Mouse (Mus musculus): ENCODE results near the gene 6820408C15Rik.
A peak's percentile ranks its signal among the peaks of the same experiment; 100 is the strongest.
"Not testable (repeated sequence)": the region's sequence is repeated elsewhere in the genome, so short reads cannot be mapped to it uniquely, and the experiment has no call there.

The 6820408C15Rik gene

GRCm38 (mm10) chr2:152411471-152411870 lies 3.9 kb upstream of the 6820408C15Rik start:
- DNase-seq (ENCODE audit: low spot score) = no peak

GRCm38 (mm10) chr2:152412526-152413157 lies 2.7 kb upstream of the 6820408C15Rik start:
- no peak for DNase-seq (ENCODE audit: low spot score)

DNA sequence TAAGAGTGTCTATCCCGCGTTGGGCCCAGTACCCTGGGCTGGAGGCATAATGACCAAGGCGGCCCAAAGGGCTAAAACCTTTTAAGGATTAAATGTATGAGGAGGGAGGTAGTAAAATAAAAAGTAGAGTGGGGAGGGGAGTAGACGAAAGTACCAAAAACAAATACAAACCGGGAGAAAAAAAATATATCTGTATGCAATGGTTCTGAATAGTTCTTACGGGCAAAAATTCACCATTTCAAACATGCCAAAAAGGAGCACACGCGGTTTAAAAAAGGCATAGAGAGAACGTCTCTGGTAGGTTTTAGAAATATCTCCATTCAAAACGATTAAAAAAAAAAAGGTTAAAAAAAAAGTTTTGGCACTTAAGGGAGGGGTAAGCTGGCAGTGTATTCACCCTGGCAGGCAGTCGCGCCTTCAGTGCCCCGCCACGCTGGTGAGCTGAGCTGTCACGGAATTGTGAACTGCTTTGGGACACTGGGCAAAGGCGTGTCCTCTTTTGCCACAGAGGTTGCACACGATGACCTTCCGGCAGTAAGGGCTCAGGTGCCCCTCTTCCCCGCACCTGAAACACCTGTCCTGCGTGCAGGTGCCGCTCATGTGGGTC lies 2.1 kb upstream of the 6820408C15Rik start:
- no peak for DNase-seq (ENCODE audit: low spot score)

- no peak for DNase-seq (ENCODE audit: low spot score)
Measured at GRCm38 (mm10) chr2:152413765-152414584, 1.4 kb upstream of the 6820408C15Rik start.

GRCm38 (mm10) chr2:152414591-152415165 lies 709 bp upstream of the 6820408C15Rik start, which contains the start of gene Zcchc3:
TSS of gene Zcchc3 (minus strand) at chr2:152415027.
- DNase-seq (ENCODE audit: low spot score) = peak; percentile 86

GRCm38 (mm10) chr2:152415786-152416185 lies 399 bp downstream of the 6820408C15Rik start:
- no peak for DNase-seq (ENCODE audit: low spot score)

DNA sequence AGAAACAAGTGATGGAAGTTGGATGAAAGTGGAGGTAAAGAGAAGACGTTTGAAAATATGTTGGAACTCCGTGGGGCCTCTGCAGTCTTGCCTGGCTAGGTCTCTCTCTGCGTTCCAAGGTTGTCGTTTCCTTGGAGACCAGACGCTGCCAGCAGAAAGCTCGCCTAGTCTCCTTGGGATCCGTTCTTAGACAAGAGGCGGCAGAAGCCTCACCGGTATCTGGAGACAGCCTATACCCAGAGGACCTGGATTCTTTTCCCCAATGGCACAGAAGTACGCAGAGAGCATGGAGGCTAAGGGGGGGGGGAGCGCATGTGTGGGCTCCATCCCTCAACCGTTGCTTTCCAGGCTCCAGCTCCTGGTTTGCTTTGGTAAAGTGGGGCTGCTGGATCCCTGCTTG lies 12.1 kb downstream of the 6820408C15Rik start:
- no peak for DNase-seq (ENCODE audit: low spot score)

GRCm38 (mm10) chr2:152428481-152428880 lies 13.1 kb downstream of the 6820408C15Rik start:
- DNase-seq (ENCODE audit: low spot score) = not testable (repeated sequence)

GRCm38 (mm10) chr2:152436405-152436901 lies 21.1 kb downstream of the 6820408C15Rik start:
- no peak for DNase-seq (ENCODE audit: low spot score)

DNA sequence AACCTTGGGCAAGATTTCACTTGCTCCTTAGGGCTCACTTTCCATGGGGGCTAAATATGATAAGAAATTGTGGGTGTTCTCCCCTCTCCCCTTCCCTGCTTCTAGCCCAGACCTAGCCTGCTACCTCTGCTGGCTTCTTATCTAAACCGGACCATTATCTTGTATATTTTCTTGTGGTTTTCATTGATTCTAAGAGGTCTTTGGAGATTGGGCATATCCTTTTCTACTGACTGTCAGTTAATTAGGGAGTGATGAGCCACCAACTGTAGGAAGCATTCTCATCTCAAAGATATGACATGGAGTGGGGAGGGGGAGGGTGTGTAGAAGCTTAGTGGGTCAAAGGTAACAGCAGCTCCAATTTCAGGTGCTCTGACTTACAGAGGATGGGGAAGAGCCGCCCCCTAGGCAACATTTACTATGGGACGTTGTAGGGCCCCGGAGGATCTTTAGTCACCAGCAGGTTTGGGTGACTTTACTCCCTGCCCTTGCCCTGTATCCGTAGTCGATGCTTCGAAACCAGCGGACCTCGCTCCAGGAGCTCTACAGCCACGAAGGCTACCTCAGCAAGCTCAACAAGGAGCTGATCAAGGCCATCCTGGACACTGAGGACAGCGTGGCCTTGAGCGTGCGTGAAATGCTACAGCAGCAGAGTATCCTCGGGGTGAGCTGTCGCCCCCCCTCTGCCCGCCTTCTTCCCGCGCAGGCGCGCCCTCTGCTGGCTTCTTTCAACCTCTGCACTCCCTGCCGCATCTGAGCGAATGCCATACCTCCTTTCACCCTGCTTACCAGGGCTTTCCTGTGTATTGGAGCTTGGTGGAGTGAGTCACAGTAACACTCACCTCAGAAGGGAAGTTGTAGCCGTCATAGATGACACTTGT lies 21.8 kb downstream of the 6820408C15Rik start:
- peak; percentile 77 for DNase-seq (ENCODE audit: low spot score)

DNA sequence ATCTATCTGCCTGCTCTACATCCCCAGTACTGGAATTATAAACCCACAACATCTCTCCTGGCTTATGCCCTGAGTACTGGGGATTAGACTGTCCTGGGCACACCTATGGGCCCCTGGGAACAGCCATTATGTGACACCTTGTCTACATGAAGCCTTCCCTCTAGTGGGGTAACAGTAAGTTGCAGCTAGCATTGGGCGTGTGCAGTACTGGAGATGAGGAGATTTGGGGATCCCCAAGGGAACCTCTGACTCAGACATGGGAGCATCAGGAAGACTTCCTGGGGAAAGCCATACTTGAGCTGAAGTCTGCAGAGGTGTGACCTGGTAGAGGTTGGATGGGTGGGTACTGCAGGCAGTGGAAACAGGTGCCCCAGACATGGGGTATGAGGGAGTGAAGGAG lies 23.6 kb downstream of the 6820408C15Rik start:
- no peak for DNase-seq (ENCODE audit: low spot score)

GRCm38 (mm10) chr2:152439833-152440232 lies 24.4 kb downstream of the 6820408C15Rik start:
- no peak for DNase-seq (ENCODE audit: low spot score)

GRCm38 (mm10) chr2:152442322-152442721 lies 26.9 kb downstream of the 6820408C15Rik start:
- no peak for DNase-seq (ENCODE audit: low spot score)

- DNase-seq (ENCODE audit: low spot score) = no peak
Measured at GRCm38 (mm10) chr2:152443281-152443680, 27.9 kb downstream of the 6820408C15Rik start.

DNA sequence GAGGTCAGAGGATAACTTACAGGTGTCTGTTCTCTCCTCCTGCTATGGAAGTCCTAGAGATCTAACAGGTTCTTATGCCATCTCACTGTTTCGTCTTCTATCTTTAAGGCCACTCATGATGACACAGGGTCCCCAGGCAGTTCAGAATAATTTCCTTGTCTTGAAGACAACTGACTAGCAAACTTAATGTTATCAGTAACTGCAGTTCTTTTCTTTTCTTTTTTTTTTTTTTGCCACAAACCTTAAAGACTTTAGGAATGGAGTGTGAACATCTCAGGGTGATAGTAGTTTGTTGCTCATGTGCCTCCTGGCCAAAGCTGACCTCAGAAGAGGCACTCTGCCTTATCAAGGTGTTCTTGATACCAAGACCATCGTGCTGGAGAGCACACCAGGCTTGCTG lies 31.3 kb downstream of the 6820408C15Rik start:
- DNase-seq (ENCODE audit: low spot score) = no peak

DNA sequence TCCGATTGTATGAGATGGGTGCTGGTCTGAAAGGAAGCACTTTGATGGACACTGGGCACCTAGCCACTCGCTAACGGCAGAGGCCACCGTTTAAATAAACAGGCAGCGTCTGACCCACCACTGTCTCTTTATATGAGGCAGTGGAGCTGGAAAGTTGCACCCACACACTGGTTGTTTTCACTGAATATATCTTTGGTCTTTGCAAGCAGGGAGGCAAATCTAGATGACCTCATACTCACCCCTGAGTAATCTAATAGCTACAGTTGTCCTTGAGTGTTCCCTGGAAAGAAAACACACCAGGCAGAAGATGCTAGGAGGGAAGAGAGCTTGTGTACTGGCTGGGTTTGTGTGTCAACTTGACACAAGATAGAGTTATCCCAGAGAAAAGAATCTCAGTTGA lies 32.1 kb downstream of the 6820408C15Rik start:
- no peak for DNase-seq (ENCODE audit: low spot score)

DNA sequence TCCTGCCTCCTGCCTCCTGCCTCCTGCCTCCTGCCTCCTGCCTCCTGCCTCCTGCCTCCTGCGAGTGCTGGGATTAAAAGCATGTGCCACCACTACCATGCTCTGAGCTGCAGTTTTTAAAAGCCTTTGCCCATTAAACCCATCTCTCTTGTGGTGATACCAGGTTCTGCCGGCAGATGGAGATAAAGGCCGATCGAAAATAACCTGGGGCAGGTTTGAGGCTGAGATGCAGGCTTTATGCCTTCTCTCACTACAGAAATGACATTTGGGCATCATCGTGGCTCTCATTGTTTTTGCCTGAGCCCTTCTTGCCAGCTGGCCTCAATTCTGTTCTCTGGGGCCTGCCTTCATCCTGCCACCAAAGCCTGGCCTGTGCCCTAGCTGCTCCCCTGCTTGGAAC lies 34.9 kb downstream of the 6820408C15Rik start:
- peak; percentile 18 for DNase-seq (ENCODE audit: low spot score)

- no peak for DNase-seq (ENCODE audit: low spot score)
Measured at GRCm38 (mm10) chr2:152452101-152452781, 36.9 kb downstream of the 6820408C15Rik start.

GRCm38 (mm10) chr2:152459241-152459640 lies 43.9 kb downstream of the 6820408C15Rik start:
- DNase-seq (ENCODE audit: low spot score) = no peak

- no peak for DNase-seq (ENCODE audit: low spot score)
Measured at GRCm38 (mm10) chr2:152464570-152465150, 49.3 kb downstream of the 6820408C15Rik start, which contains the start of gene Defb23. TSS of gene Defb23 (minus strand) at chr2:152464620.
